Mouse (Mus musculus) layer of hippocampus, adult 11-12 months (tissue): Measurements from ENCODE around the gene Adamts16.
"Not testable (repeated sequence)": the region's sequence is repeated elsewhere in the genome, so short reads cannot be mapped to it uniquely, and the experiment has no call there.

ENCODE experiments used
- DNase-seq: peaks from one replicate; pipeline ENCODE4 v3.0.0; 2022; ENCODE audit warnings: low spot score

The Adamts16 gene

GRCm38 (mm10) chr13:70841421-70841904 is at the start of gene Adamts16:
TSS of gene Adamts16 (minus strand) at chr13:70841811.
- no peak for DNase-seq

- no peak for DNase-seq
These were observed 45.5 kb upstream of the Adamts16 start for GRCm38 (mm10) chr13:70887136-70887535.

- DNase-seq = no peak
These were observed 43.4 kb upstream of the Adamts16 start for GRCm38 (mm10) chr13:70885006-70885405.

GRCm38 (mm10) chr13:70883891-70884890 is 42.6 kb upstream of the Adamts16 start:
- peak; percentile 85 for DNase-seq

GRCm38 (mm10) chr13:70879971-70880370 is 38.4 kb upstream of the Adamts16 start:
- DNase-seq = not testable (repeated sequence)

GRCm38 (mm10) chr13:70877550-70877913 is 35.9 kb upstream of the Adamts16 start:
- no peak for DNase-seq

GRCm38 (mm10) chr13:70876648-70877549 is 35.3 kb upstream of the Adamts16 start:
- DNase-seq = no peak

GRCm38 (mm10) chr13:70875411-70875949 is 33.9 kb upstream of the Adamts16 start:
- DNase-seq = no peak

GRCm38 (mm10) chr13:70874741-70875140 is 33.1 kb upstream of the Adamts16 start:
- DNase-seq = no peak

GRCm38 (mm10) chr13:70873851-70874250 is 32.2 kb upstream of the Adamts16 start:
- not testable (repeated sequence) for DNase-seq

GRCm38 (mm10) chr13:70871049-70871448 is 29.4 kb upstream of the Adamts16 start:
- DNase-seq = no peak

- no peak for DNase-seq
These were observed 25.5 kb upstream of the Adamts16 start for GRCm38 (mm10) chr13:70866971-70867625.

- DNase-seq = no peak
These were observed 24.3 kb upstream of the Adamts16 start for GRCm38 (mm10) chr13:70865867-70866266.

- no peak for DNase-seq
These were observed 20.7 kb upstream of the Adamts16 start for GRCm38 (mm10) chr13:70862162-70862908.

GRCm38 (mm10) chr13:70853601-70854000 is 12.0 kb upstream of the Adamts16 start:
- no peak for DNase-seq

GRCm38 (mm10) chr13:70846933-70847332 is 5.3 kb upstream of the Adamts16 start:
- no peak for DNase-seq

GRCm38 (mm10) chr13:70845526-70845925 is 3.9 kb upstream of the Adamts16 start:
- no peak for DNase-seq

GRCm38 (mm10) chr13:70842126-70842525 is 515 bp upstream of the Adamts16 start:
- no peak for DNase-seq

GRCm38 (mm10) chr13:70840161-70840560 is 1.4 kb downstream of the Adamts16 start:
- peak; percentile 82 for DNase-seq

- no peak for DNase-seq
These were observed 4.0 kb downstream of the Adamts16 start for GRCm38 (mm10) chr13:70837571-70837970.

- no peak for DNase-seq
These were observed 5.4 kb downstream of the Adamts16 start for GRCm38 (mm10) chr13:70836246-70836645.
